Mouse (Mus musculus) spleen, adult 18-20 months (tissue): ENCODE results near the gene Phf11a.
"Not testable (repeated sequence)": the region's sequence is repeated elsewhere in the genome, so short reads cannot be mapped to it uniquely, and the experiment has no call there.

Experiments used
- DNase-seq, 2 experiments: peaks; one replicate each; pipeline ENCODE4 v3.0.0; 2022; ENCODE audit warnings: mixed read lengths in 2 of 2

The Phf11a gene

DNA sequence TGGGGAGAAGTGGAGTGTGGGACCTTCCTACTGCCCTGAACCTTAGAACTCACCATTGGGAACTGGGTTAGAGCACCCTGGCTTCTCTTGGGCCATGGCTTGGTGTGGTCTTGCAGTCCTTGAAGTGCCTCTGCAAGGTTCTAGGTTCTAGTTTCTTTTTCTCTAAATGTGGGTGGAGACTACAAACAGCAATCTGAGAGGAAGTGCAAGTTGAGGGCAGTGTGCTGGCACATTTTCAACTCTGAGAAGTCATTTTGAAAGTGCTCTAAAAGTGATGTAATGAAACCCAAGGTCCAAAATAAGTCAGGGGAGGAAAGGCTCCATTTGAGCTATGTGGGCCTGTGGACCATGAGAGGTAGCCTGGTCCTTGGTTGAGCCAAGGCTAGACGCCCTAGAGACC is at the start of gene Phf11a:
Gene Phf11a (minus strand): TSS at position 132 of the 400 bp plus-strand sequence.
- peak in 1 of 2 experiments; percentile 13 for DNase-seq

DNA sequence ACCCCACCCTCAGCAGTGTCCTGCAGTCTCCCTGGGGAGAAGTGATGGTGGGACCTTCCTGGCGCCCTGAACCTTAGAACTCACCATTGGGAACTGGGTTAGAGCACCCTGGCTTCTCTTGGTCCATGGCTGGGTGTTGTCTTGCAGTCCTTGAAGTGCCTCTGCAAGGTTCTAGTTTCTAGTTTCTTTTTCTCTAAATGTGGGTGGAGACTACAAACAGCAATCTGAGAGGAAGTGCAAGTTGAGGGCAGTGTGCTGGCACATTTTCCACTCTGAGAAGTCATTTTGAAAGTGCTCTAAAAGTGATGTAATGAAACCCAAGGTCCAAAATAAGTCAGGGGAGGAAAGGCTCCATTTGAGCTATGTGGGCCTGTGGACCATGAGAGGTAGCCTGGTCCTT is 43.9 kb upstream of the Phf11a start, which contains the start of gene Phf11b:
Gene Phf11b (minus strand): TSS at position 163 of the 400 bp plus-strand sequence.
- peak; percentile 18 to 26 for DNase-seq

DNA sequence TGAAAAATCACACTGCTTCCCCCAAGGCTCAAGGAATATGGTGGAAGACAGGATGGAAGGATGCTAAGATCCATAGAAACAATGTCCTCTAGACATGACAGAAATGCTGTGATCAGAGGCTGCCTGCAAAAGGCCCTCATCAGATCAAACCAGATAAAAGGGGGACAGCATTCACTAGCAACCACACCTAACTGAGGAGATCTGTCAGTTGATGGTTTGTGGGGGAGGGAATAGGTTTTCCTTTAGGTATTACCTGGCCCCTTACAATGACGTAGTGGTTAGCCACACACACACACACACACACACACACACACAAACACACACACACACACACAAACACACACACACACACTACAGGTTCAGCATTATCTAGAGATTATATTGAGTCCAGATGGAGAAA is 42.2 kb upstream of the Phf11a start:
- no peak for DNase-seq

DNA sequence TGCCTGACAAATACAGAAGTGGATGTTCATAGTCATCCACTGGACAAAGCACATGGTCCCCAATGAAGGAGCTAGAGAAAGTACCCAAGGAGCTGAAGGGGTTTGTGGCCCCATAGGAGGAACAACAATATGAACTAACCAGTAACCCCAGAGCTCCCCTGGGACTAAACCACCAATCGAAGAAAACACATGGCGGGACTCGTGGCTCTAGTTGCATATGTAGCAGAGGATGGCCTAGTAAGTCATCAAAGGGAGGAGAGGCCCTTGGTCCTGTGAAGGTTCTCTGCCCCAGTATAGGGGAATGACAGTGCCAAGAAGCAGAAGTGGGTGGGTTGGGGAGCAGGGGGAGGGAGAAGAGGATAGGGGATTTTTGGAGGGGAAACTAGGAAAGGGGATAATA is 38.7 kb upstream of the Phf11a start:
- DNase-seq: not testable (repeated sequence)

GRCm38 (mm10) chr14:59330499-59330898 is 33.2 kb upstream of the Phf11a start:
- peak in 1 of 2 experiments; percentile 21 for DNase-seq

DNA sequence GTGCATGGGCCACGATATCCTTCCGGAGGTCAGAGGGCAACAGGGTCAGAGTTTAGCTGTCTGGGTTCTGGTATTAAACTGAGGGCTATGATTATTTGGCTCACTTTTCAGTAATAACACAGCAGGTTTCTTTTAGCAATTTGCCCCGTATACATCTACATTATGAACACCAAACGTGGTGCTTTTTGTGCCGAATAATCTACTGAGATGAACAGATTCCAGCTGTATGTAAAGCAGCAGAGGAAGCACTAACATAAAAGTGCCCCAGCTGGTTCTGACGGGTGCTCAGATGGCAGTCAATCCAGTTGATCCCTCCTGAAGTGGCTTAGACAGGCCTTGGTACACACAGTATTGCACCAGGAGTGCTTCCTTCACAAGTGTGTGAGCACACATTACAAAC is 22.6 kb upstream of the Phf11a start:
- DNase-seq: not testable (repeated sequence)

DNA sequence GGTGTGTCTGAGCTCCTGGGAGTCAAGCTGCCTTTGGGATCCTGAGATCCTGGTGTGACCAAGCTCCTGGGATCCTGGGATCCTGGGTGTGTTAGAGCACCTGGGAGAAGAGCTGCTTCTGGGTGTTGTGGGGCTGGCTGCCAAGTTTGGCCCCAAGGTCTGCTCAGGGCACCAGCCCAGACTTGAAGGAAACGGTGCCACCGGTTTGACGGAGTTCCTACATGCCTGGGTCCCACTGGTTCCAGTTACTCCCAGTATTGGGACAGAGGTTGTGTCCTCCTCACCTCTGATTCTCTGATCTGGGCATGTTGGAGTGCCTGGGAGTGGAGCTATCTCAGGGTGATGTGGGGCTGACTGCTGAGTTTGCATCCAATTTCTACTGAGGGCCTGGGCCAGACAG is 21.7 kb upstream of the Phf11a start:
- DNase-seq: not testable (repeated sequence)

GRCm38 (mm10) chr14:59291769-59292168 is 5.6 kb downstream of the Phf11a start:
- DNase-seq: not testable (repeated sequence)

- not testable (repeated sequence) for DNase-seq
These were observed 22.4 kb downstream of the Phf11a start for GRCm38 (mm10) chr14:59274961-59275360.

DNA sequence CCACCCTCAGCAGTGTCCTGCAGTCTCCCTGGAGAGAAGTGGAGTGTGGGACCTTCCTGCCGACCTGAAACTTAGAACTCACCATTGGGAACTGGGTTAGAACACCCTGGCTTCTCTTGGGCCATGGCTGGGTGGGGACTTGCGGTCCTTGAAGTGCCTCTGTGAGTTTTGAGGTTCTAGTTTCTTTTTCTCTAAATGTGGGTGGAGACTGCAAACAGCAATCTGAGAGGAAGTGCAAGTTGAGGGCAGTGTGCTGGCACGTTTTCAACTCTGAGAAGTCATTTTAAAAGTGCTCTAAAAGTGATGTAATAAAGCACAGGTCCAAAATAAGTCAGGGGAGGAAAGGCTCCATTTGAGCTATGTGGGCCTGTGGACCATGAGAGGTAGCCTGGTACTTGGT is 37.3 kb downstream of the Phf11a start, which contains the start of gene Gm6904:
Gene Gm6904 (minus strand): TSS at position 161 of the 400 bp plus-strand sequence.
- peak; percentile 17 to 46 for DNase-seq

GRCm38 (mm10) chr14:59255861-59256260 is 41.5 kb downstream of the Phf11a start:
- not testable (repeated sequence) for DNase-seq

- not testable (repeated sequence) for DNase-seq
These were observed 47.0 kb downstream of the Phf11a start for GRCm38 (mm10) chr14:59250350-59250749.

- DNase-seq: no peak
These were observed 63.7 kb downstream of the Phf11a start for GRCm38 (mm10) chr14:59233635-59234034.

DNA sequence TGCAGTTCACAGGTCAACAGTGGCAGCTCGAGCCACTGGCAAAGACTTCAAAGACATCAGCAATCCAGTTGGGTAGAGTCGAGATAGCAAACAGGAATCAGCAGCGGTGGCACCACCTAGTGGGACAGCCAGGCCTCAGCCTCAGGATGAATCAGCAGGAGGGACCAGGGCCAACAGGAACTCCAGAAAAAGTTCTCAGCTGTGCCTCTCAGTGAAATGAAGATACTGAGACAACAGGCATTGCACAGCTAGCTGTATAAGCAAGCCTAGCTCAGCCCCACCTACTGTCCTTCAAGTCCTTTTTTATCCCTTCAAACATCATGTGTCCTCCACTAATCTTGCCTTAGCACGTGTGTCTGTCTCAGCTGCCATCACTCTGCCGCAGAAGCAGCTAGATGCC is 65.3 kb downstream of the Phf11a start:
- DNase-seq: no peak

DNA sequence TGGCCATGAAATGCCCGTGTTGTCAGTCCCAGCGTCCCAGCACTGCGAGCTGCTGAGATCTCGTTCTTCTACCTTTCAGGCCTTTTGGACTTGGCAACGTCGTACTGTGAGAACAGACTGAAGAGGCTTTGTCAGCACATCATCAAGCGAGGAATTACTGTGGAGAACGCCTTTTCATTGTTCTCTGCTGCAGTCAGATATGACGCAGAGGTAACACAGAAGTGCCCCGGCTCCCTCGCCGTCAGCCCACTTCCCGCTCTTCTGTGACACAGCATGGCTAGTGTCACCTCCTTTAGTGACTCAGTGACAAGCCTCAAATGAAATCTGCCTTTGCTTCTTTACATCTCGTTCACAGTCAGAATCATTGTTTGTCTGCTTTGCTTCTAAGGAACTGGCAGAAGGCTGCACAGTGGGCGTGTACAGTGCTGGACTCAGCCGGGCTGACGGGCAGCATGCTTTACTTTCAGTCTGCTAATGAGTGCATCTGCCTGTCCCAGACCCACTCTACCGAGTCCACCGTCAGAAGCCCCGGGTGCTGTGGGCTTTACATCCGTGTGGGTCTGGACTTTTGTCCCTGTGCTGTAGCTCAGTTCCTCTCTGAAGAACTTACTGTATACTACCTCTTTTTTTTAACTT is 66.9 kb downstream of the Phf11a start:
- DNase-seq: no peak

- no peak for DNase-seq
These were observed 67.5 kb downstream of the Phf11a start for GRCm38 (mm10) chr14:59229822-59230221.
